Mouse (Mus musculus): ENCODE results near the gene Qser1.
A peak's percentile ranks its signal among the peaks of the same experiment; 100 is the strongest.
"Not testable (repeated sequence)": the region's sequence is repeated elsewhere in the genome, so short reads cannot be mapped to it uniquely, and the experiment has no call there.

Gene Qser1

GRCm38 (mm10) chr2:104816371-104816827 lies at the start of gene Qser1:
Qser1 (minus strand) TSS chr2:104816760.
- DNase-seq = no peak

GRCm38 (mm10) chr2:104864176-104864860 lies 47.8 kb upstream of the Qser1 start:
- no peak for DNase-seq

- DNase-seq = no peak
Observed at GRCm38 (mm10) chr2:104860426-104860825, 43.9 kb upstream of the Qser1 start.

DNA sequence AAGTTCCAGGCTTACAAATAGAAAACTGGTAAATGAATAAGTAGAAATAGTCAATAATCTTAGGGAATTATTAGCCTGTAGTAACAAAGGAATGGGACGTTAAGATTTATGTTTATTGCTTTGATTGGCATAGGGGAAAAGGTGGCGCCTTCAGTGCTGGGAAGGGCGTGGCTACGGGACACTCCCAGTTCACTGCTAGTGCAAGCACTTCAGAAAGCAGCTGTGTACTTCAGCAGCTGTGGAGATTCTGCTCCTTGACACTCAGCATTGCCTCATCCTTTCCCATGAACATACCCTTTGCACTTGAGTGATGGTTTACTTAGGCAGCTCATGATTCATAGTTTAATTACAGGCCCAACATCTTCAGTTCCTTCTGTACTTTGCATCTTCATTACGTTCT lies 42.5 kb upstream of the Qser1 start:
- no peak for DNase-seq

DNA sequence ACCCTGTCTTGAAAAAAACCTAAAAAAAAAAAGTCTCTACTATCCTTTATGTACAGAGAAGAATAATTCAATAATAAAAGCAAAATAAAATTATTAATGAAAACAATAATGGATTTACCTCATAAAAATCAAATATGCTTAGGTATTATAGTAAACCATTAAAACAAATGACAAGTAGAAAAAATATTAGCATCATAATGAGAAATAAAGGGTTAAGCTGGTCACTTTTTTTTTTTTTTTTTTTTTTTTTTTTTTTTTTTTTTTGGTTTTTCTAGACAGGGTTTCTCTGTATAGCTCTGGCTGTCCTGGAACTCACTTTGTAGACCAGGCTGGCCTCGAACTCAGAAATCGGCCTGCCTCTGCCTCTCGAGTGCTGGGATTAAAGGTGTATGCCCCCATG lies 41.5 kb upstream of the Qser1 start:
- not testable (repeated sequence) for DNase-seq

DNA sequence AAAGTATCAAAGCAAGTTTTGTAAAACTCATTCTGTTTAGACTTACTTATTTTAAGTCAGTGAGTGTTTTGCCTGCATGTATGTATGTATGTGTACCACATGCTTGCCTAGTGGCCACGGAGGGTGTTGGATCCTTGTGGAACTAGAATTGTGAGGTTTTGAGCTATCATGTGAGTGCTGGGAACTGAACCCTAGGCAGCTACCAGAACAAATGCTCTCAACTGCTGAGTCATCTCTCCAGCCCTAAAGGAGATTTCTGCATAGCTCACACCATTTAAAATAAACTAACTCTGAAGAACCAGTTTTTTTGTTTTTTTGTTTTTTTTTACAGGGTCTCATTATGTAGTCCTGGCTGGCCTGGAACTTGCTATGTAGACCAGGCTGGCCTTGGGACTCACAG lies 39.7 kb upstream of the Qser1 start:
- no peak for DNase-seq

DNA sequence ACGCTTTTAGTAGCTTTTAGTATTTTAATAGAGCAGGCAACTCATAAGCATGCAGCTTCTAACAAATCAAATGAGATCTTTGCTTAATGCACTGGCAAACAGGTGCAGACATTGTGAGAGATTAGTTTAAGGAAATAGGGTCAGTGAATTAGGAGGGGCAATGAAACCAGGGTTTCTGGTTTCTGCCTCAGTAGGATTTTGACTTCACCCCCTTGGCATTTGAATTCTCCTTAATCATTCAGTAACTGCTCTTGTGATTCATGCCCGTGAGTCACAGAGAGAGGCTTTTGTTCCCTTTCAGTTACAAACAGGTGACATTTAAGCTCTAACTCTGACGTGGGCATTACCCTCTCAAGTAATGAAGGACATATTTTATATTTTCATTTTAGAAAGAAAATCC lies 39.2 kb upstream of the Qser1 start:
- no peak for DNase-seq

- no peak for DNase-seq
Observed at GRCm38 (mm10) chr2:104854836-104855235, 38.3 kb upstream of the Qser1 start.

GRCm38 (mm10) chr2:104852546-104852945 lies 36.0 kb upstream of the Qser1 start:
- DNase-seq = no peak

DNA sequence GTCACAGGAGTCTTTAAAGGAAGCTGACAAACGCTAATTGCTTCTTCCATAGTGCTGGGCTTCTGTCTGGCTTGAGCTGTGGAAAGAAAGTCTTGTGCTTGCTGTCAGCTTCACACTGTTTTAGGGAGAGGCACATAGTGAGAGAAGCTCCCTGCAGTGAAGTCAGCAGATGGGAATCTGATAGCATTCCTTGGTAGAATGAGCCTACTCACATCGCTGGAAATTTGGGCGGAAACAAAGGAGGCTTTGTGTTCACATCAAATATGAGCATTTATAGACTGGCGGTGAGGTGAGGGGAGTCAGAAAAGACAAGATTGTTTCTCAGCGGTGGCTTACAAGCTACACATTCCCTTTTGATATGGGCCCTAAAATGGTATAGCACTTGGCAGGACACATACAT lies 35.1 kb upstream of the Qser1 start:
- DNase-seq = no peak

DNA sequence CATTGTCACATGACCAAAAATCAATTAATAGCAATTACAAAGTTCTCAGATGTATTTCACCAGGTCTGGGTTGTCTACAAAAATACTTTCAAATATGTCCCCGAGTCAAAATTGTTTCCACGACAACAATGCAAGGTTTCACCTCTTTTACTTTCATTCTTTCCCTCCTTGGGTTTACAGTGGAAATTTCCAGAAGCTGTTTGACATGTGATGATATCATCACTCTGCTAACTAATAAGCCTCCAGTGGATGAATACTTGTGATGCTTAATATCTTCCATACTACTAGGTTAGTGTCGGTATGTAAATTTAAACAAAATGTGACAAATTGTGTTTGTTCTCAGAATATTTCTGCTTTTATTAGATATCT lies 33.4 kb upstream of the Qser1 start:
- no peak for DNase-seq

DNA sequence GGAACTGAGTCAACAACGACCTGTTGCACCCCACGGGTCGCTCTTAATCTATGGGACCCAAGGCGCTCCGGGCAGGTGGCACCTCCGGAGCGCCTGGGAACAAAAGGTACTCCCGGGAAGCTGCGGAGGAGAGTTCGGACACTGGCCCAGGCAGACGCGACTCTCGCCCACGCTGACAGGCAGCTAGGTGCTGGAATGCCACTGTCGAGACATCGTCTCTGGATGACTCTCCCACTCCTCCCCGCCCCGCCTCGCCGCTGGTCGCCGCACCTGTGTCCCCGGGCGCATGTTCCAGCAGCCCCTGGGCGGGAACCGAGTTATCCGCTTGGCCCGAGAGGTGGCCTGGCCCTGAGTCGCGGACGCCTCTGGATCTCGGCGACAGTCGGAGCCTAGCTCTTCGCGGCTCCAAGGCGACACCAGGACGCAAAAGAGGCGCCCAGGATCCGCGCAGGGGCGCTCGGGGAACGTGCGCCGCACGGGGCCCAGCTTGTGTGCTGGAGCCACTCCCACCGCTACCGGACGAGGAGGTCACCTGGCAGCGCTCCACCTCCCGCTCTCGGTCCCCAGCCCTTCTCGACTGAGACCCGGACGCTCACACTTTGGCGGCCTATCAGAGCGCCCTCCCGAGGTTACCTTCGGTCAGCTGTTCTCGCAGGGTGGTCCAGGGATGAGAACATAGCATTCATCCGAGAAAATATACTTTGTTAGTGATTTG lies 32.9 kb upstream of the Qser1 start, which contains the start of gene Prrg4:
Gene Prrg4 (minus strand): TSS at position 601 of the 715 bp plus-strand sequence.
- DNase-seq = peak; percentile 53

DNA sequence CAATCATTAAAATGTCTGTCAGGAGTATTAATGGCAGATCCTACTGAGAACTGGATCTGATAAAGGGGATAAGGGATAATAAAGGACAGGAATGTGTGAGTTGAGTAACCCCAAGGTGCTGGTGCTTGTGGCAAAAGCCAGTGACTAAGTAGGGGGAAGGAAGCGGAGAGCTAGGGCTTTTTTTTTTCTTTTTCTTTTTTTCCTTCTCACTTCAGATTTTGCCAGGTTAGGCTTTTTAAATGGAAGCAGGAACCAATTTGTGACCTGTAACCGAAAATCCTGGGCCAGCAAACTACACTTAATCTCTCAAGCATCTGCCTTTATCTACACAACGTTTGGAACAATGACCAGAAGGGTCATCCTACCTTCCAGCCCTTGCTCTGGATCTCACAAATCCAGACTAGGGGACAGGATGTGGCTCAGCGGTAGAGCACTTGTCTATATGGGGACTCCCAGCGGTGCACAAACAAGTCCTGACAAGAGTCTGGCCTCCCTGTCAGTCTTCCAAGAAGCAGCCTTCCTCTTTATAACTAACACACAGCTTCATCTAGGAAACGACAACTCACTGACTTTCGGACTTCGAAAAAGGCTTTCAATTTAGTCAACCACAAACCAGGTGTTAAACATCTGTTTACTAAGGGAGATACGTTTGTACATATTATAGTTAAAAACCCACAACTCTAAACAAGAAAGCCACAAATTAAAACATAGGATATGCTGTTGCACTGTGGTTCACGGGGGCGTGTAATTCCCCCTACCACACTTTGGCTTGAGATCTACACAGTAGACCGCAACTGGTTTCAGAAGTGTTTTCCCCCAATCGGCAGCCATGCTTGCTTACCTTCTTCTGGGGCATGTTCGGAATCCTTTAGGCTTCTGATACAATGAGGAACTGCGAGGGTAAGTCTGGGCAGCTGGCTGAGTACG lies 31.9 kb upstream of the Qser1 start:
- DNase-seq = no peak

GRCm38 (mm10) chr2:104847645-104848044 lies 31.1 kb upstream of the Qser1 start:
- peak; percentile 21 for DNase-seq

GRCm38 (mm10) chr2:104846638-104847414 lies 30.3 kb upstream of the Qser1 start:
- no peak for DNase-seq

GRCm38 (mm10) chr2:104842559-104842958 lies 26.0 kb upstream of the Qser1 start:
- no peak for DNase-seq

DNA sequence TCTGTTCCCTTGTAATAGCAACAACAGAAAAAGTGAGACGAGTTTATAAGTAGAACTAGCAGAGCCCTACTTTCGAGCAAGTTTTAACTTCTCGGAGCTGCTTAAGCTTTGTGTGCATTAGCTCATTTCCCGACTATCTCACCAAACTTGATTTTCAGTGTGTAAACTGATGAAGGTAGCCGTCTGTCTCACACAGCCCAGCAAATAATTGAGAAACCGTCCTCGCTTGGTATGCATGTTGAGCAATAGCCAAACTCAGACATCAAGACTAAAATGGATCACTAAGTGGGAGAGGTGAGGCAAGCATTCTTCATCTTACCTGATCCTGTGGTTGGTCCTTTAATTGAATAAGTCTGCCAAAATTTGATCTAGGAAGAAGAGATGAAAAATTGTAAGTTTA lies 25.2 kb upstream of the Qser1 start:
- no peak for DNase-seq

DNA sequence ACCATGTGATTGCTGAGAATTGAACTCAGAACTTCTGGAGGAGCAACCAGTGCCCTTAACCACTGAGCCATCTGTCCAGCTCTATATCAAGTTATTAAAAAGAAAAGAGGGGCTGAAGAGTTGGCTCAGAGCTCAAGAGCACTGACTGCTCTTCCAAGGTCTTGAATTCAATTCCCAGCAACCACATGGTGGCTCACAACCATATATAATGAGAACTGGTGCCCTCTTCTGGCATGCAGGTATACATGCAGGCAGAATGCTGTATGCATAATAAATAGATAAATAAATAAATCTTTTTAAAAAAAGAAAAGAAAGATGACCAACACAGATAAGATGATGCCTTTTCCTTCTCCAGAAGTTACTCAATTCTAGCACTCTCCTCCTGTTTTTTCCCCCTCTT lies 24.4 kb upstream of the Qser1 start:
- DNase-seq = no peak

GRCm38 (mm10) chr2:104832486-104832885 lies 15.9 kb upstream of the Qser1 start:
- DNase-seq = no peak

- no peak for DNase-seq
Observed at GRCm38 (mm10) chr2:104826191-104826590, 9.6 kb upstream of the Qser1 start.

- DNase-seq = not testable (repeated sequence)
Observed at GRCm38 (mm10) chr2:104818763-104819162, 2.2 kb upstream of the Qser1 start.

- no peak for DNase-seq
Observed at GRCm38 (mm10) chr2:104817555-104818330, 1.2 kb upstream of the Qser1 start.
